Mouse (Mus musculus) frontal cortex, postnatal 25 days (tissue): ENCODE measurements at regions not wholly inside any gene's neighbourhood (a gene's known extent, or its start where the extent isn't known, plus 50 kb on each side); places are given as distances from the start of the nearest gene placed in this dataset.

ENCODE experiments used
- DNase-seq, 2 experiments: peaks; one replicate each; pipeline ENCODE4 v3.0.0; 2022; ENCODE audit warnings: low spot score in 2 of 2

GRCm38 (mm10) chr10:117461791-117462516 is 82.1 kb upstream of the Cpsf6 start:
- DNase-seq: no peak

- DNase-seq: no peak
Measured at GRCm38 (mm10) chr10:117461261-117461660, 81.4 kb upstream of the Cpsf6 start.

GRCm38 (mm10) chr10:117460366-117460730 is 80.5 kb upstream of the Cpsf6 start:
- DNase-seq: no peak

- no peak for DNase-seq
Measured at GRCm38 (mm10) chr10:117459651-117460365, 80.0 kb upstream of the Cpsf6 start.

- no peak for DNase-seq
Measured at GRCm38 (mm10) chr10:117459041-117459475, 79.2 kb upstream of the Cpsf6 start.

- no peak for DNase-seq
Measured at GRCm38 (mm10) chr10:117458271-117459040, 78.6 kb upstream of the Cpsf6 start.

GRCm38 (mm10) chr10:117457701-117457950 is 77.8 kb upstream of the Cpsf6 start:
- no peak for DNase-seq

GRCm38 (mm10) chr10:117456904-117457700 is 77.3 kb upstream of the Cpsf6 start:
- no peak for DNase-seq

- DNase-seq: no peak
Measured at GRCm38 (mm10) chr10:117456427-117456826, 76.6 kb upstream of the Cpsf6 start.

GRCm38 (mm10) chr10:117455595-117456302 is 75.9 kb upstream of the Cpsf6 start:
- DNase-seq: peak; percentile 18 to 20

GRCm38 (mm10) chr10:117454711-117455591 is 75.1 kb upstream of the Cpsf6 start:
- DNase-seq: no peak

GRCm38 (mm10) chr10:117454171-117454500 is 74.3 kb upstream of the Cpsf6 start:
- DNase-seq: no peak

GRCm38 (mm10) chr10:117453406-117454170 is 73.8 kb upstream of the Cpsf6 start:
- no peak for DNase-seq

GRCm38 (mm10) chr10:117452190-117452950 is 72.6 kb upstream of the Cpsf6 start:
- no peak for DNase-seq

- DNase-seq: no peak
Measured at GRCm38 (mm10) chr10:117451396-117452185, 71.8 kb upstream of the Cpsf6 start.

GRCm38 (mm10) chr10:117450631-117451030 is 70.8 kb upstream of the Cpsf6 start:
- DNase-seq: no peak

GRCm38 (mm10) chr10:117450240-117450569 is 70.4 kb upstream of the Cpsf6 start:
- DNase-seq: no peak
